Mouse (Mus musculus): ENCODE measurements around the gene Vgll4. TPM values are rescaled to one million over a fixed set of nuclear protein-coding genes. Genes with fewer than 3 reads are reported as not detected.

Gene Vgll4
- total RNA-seq, 1 experiment from 2014 or later, result 47.0 TPM

DNA sequence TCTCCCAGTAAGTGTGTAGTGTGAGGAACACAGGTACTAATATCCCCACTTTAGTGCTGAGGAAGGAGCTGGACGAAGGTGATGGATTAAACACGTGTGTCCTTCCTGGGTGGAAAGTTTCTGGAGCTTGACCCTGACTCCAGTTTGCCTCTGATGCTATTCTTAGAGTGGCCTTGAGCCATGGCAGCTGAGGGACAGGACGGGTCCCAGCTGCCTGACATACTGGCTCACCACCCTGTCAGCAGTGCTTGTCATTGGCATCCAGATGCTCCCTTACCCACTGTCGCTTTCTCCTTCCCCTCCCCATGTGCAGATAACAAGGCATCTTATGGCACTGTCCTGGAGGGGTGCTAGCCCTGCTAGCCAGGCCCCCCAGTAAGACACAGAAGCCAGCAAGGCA lies 130.9 kb downstream of the Vgll4 start:
- DNase-seq, result no peak

DNA sequence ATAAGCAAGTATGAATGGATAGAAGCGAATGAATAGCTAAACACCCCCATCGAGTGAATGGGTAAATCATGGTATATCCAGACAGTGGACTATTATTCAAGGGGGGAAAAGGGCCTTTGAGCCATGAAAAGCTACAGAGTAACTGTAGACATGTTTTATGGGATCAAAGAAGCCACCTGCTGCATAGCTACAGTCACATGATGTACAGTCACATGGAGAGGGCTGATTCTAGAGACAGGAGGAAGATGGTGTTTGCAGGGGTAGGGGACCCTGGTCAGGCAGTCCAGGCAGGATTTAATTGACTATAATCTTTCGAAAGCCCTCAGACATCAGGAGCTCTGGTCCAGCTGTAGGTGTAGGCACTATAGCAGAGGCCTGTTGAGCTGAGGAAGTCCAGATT lies 133.4 kb downstream of the Vgll4 start:
- DNase-seq, result no peak

DNA sequence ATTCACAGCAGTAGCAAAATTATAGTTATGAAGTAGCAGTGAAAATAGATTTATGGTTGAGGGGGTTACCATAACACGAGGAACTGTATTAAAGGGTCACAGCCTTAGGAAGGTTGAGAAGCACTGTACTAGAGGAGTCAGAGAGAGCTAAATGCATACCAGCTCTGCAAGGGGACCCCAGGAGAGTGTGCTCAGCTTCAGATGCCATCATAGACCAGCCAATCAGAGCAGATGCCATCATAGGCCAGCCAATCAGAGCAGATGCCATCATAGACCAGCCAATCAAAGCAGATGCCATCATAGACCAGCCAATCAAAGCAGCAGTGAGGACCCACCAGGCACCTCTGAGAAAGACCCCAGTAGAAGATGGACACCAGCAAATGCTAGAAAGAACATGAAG lies 134.0 kb downstream of the Vgll4 start:
- DNase-seq, result no peak

DNA sequence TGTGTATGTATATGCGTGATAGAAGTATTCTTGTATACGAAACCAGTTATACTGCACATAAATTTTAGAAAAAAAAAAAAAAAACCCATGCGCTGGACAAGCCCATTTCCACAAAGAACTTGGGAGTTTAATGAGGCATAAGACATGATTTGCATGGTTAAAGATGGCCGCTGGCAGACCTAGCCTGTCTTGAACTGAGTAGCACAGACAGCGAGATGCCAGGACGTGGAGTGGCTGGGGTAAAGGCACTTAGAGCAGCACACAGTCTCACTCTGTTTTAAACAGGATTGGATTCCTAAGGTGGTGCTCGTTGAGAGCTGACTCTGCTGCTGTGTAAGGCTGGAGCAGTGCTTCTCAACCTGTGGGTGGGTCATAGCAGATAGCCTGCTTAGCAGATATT lies 134.4 kb downstream of the Vgll4 start:
- no peak for DNase-seq

DNA sequence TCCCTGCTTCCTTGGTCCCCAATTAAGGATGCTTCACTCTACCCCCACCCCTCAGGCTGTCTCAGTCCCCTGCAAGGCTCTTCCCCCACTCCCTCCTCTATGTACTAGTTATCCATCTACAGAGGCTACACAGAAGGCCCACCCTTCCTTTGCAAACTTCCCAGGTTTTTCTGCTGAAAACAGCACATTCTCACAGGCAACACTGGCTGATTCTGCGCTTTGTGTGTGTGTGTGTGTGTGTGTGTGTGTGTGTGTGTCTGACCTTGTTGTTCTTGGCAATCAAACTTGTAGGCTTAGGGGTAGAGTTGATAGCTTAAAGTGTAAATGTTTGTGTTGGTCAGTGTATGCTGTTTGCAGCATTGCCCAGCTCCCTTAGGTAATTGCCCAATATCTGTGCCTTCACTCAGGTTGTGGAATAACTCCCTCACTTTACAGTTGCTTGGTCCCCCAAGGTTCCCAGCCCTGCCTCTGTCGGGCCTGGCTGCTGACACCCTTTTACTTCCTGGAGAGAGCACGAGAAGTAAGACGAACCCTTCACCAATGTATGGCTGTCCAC lies 135.9 kb downstream of the Vgll4 start:
- no peak for DNase-seq

DNA sequence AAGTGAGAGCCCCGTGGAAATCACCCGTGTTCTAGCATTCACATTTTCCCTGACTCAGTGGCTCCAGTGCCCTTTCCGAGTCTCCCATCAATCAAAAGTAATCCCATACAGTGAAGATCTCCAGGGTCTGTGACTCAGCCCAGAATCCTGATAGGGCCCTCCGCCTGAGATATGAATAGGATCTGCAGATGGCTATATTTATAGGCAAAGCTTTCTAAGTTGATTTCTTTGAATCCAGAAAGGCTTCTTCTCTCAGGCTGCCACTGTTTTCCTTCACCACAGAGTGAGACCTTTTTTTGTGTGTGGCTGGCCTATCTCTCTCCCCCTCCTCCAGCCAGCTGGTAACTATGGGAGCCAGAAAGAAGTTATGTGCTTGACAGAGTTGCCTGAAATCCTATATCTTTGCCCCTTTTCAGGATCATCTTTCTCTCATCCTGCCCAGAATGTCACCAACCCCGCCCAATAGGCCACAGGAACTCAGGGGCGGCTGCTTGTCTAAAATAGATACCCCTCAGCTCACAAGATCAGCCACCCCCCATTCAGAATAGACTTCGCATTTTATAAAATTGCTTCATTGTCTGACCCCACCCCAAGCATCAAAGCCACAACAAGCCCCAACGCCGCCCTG lies 136.6 kb downstream of the Vgll4 start:
- no peak for DNase-seq

DNA sequence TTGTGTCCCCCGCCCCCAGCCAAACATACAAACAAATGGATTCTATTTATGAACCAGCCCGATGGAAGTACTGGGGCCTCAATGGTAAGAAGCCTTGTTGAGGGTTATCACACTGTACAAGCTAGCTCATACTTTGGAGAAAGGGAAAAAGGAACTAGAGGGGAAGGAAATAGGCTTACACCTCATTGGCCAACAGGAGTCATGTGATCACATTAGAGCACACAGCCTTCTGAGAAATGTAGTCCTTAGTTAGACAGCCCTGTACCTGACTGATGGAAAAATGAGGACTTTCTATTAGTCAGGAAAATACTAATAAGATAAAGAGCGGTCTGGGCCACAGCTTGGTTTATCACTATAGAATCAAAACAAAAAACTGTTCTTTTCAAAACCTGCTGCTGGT lies 138.0 kb downstream of the Vgll4 start:
- no peak for DNase-seq

DNA sequence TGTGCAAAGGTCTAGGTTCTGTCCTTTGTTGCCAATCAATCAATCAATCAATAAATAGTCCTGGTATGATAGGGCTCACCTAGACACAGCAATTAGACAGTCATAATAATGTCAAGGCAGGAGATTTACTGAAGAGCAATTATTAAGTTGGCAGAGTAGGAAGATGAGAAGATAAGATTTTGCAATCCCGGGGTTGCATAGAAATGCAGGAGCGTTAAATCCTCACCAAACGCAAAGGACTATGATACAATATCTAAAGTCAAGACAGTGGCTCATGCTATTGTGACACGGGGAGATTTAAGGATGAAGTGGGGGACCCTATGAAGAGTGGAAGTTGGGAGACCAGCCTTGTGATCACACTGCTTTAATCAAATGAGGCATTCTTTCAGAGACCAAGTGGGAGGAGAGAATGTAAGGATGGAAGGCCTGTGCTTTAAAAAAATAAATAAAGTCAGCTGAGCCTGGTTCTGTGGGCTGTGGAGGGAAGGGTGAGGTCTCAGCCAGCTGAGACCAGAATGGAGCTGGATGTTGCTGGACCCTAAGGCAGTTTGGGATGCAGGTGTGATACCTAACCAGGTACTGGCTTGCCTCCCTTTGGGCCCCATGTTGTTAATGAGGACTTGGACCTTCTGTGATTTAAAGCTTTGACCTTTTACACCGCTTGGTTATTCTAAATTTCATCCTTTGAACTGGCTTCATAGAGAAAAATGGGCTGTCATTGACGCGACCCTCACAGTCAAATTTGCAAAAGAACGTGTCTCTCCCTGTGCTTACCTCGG lies 139.9 kb downstream of the Vgll4 start:
- no peak for DNase-seq

DNA sequence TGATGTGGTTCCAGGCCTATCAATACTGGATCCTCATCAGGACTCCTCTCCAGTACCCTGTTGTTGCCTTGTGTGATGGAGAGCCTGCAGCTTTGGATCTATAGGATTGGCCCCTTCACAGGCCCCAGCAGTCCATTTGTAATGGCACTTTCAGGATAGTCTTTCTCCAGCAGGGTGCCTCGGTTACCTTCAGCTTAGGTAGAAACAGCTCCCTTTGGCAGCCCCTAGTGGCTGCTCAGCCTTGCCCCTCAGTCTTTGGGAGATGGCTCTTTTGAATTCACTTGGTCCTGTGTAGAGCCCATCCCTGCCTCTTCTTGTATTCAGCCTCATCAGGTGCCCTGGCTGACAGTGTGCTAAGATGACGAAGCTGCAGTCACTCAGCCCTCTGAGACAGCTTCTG lies 142.9 kb downstream of the Vgll4 start:
- no peak for DNase-seq

DNA sequence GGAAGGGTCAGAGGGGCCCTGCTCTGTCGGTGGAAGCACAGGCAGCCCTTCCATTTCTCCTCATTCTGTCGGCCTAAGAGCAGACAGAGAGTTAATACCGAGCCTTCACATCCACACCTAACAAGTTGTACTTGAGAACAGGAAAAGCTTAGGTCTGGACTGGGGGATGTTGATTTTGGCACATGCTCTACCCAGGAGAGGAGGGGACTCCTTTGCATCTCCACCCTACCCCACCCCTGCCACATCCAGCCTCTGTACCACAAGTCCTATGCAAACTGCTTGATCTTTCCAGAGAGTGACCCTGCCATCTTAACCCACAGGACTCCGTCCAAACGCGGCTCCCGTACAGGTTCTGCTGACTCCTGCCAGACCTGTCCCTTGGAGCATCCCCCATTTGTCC lies 148.1 kb downstream of the Vgll4 start:
- no peak for DNase-seq

DNA sequence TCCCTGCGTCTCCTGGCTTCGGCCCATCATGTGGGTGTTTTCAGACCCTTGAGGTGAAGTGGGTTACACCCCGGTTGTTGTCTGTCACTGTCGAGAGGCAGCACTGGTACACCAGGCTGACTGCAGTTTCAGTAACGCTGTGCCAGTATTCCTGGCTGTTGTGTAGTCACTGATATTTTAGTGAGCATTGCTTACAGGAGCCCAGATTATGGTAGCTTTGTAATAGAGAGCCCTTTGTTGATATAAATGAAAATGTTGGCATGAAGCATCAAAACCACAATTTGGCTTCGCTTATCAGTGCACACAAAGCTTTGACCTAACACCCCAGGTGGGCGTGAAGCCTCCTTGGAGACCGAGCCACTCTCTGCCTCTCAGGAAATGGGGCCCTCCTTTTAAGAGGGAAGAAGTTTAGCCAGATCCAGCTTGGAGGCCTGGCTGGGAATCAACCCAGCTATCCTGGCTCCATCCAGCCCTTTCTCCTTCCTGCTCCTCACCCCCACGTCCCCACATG lies 149.8 kb downstream of the Vgll4 start:
- no peak for DNase-seq

DNA sequence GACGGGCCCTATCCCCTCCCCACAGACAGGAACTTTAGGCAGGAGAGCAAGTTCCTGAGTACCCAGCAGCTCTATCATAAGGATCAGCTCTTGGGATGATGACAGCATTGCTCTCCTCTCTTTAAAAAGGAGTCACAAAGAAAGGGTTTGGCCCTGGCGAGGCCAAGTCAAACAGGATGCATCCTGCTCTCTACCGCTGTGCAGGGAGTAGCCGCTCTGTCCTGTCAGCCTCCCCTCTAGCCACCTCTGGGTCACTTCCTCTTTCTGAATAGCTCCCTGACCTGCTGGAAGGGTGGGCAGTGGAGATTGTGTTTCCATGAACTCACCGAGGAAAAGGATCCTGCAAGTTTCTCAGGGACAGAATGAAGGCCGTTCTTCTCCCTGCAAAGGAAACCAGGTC lies 151.3 kb downstream of the Vgll4 start:
- no peak for DNase-seq

DNA sequence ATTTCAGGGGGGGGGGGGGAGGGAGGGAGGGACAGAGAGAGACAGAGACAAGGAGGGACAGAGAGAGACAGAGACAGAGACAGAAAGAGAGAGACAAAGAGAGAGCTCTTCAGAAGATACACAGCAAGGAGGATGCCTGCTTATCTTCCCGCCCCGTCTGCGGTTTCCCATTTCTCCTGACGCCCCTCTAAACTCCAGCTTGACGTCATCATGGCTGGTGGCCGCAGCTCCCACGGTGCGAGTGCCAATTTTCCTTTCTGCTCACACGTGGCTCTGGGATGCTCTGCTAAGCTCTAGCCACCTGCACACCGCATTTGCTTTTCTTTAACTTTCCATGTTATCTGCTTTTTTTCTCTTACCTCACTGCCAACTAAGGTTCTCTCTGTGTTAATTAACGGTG lies 151.8 kb downstream of the Vgll4 start:
- no peak for DNase-seq

DNA sequence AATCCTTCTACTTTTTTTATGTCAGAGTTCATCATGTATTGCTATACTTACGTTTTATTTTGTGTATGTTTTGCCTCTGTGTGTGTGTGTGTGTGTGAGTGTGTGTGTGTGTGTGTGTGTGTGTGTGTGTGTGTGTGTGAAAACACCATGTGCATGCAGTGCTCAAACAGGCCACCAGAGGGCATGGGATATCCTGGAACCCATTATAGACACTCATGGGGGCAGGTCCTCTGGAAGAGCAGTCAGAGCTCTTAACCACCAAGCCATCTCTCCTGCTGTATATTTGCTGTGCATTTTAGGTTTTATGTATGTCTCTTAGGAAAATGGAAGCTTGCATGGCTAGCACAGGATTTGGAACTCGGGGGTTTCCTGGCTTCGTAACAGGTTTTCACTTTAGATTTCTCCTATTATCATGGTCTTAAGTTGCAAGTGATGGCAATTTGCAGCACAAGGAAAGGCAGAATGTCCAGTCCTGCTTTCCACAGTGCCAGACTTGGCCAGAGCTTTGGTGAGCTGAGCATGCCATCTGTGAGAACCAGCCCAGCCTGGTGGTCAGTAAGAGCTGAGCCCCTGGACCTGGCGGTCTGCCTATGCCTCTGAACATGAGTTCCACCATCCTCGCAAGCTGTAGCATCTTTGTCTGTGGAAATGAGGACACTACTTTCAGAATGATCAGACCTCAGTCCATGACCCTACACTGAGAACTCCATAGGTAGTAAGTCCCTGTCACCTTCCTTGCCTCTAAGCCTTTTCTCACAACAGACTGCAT lies 154.7 kb downstream of the Vgll4 start:
- no peak for DNase-seq

DNA sequence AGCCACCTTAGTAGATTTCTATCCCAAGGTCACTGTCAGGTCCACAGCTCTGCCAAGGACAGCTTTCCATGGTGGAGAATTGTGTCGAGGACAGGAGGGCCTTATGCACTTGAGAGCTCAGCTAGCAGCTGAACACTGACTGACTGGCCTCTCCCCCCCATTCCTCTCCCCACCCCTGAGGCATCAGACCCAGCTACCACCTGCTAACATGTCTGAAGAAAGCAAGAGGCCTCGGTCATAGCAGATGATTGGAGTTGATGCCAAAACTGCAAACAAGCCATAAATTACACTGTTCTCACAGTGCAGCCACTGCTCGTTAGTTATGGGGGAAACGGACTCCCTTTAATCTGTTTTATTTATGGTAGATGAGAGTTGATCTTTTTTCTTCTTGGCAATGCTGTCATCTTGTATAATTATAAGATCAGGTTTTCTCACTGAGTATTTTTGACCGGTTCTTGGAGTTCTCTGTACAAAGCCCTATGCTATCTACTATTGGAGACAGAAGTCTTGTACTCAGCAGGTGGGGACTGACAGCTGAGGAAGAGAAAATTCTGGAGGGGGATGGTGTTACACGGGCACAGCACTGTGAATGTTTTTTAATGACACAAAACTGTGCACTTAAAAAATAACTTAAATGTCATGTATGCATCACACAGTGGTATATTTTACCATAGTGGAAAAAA lies 155.5 kb downstream of the Vgll4 start:
- no peak for DNase-seq

DNA sequence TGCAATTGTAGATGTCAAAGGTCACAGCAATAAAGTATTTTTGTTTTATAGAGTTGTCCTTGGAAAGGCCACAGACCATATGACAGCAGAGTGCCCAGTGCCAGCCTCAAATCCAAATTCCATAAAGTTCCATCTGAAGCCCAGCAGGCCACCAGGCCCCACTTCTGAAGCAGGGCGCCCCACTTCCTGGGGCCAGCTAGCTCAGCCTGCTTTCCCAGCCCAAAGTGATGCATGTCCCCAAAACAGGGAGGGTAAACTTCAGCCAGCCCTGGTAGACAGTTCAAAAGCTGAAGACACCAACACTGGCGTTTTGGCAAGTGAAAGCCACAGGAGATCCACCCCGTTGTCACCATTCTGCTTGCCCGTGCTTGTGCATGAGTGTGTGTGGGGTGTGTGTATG lies 157.0 kb downstream of the Vgll4 start:
- no peak for DNase-seq

DNA sequence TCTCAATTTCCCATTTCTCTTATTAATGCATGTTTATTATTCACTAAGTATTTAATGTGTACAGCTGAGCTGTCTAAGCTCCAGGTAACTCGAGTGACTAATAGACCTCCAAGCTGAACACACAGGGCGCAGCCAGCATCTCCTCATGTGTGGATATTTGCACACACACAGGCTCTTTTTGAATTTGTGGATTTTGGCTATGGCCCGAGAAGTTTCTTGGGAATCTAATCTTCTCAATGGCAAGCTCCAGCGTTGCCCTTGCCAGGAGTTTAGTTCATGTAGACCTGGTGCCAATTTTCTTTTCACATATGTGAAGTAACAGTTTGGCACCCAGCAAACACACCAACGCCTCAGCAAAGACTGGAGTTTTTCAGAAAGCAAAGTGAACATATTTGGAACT lies 157.5 kb downstream of the Vgll4 start:
- DNase-seq, result no peak

Other genes with a start within 250 kb of the Vgll4 start
- 14.3 and 19.9 TPM in 2 replicates for gene Tamm41, start 67.9 kb upstream of the Vgll4 start, total RNA-seq (2021)
- gene Syn2, start 164.9 kb upstream of the Vgll4 start, total RNA-seq (2021), result 12.5 and 18.9 TPM in 2 replicates

Data from adrenal gland, postnatal 25 days (tissue).